Mouse (Mus musculus) forebrain, embryonic 14.5 days (tissue): ENCODE data around the gene Kbtbd13. TPM values are rescaled to one million over a fixed set of nuclear protein-coding genes. Genes with fewer than 3 reads are reported as not detected.

Experiments
- ATAC-seq: fragments of 200-750 bp; cut with Nextera tagmentation; 2 replicates; pipeline ENCODE4 v1.8.0; 2017; ENCODE audit warnings: mild to moderate bottlenecking, moderate library complexity
- DNase-seq: peaks from one replicate; pipeline ENCODE4 v3.0.0-alpha.2; 2015; ENCODE audit warnings: low spot score
- H3K27ac ChIP-seq: fragments of 300-500 bp; sonication (generic); 2 replicates; pipeline ENCODE4 v1.5.1; 2014; ENCODE audit warnings: low read depth, mild to moderate bottlenecking, control low read depth, low read length, moderate library complexity
- H3K27me3 ChIP-seq: fragments of 300-500 bp; sonication (generic); replicated peaks from 2 replicates; pipeline ENCODE4 v1.6.1; 2014; ENCODE audit warnings: low read length, control low read depth, mixed read lengths; ENCODE audit not compliant: control insufficient read depth, insufficient read depth
- H3K36me3 ChIP-seq: fragments of 300-500 bp; sonication (generic); 2 replicates; pipeline ENCODE4 v1.6.1; 2014; ENCODE audit warnings: low read length, control low read depth; ENCODE audit not compliant: control insufficient read depth, insufficient read depth
- H3K4me1 ChIP-seq: fragments of 300-500 bp; sonication (generic); 2 replicates; pipeline ENCODE4 v1.6.1; 2014; ENCODE audit warnings: antibody characterized with exemption, low read length, control low read depth; ENCODE audit not compliant: control insufficient read depth, insufficient read depth
- H3K4me2 ChIP-seq: fragments of 300-500 bp; sonication (generic); 2 replicates; pipeline ENCODE4 v1.6.1; 2014; ENCODE audit warnings: mild to moderate bottlenecking, control low read depth, low read length
- H3K4me3 ChIP-seq: fragments of 300-500 bp; sonication (generic); 2 replicates; pipeline ENCODE4 v1.5.1; 2014; ENCODE audit warnings: low read depth, low read length, control low read depth
- H3K9ac ChIP-seq: fragments of 300-500 bp; sonication (generic); 2 replicates; pipeline ENCODE4 v1.6.1; 2014; ENCODE audit warnings: mild to moderate bottlenecking, low read length, control low read depth, moderate library complexity
- H3K9me3 ChIP-seq: fragments of 300-500 bp; sonication (generic); replicated peaks from 2 replicates; pipeline ENCODE4 v1.6.1; 2016; ENCODE audit warnings: low read length, control low read depth, mixed read lengths; ENCODE audit not compliant: control insufficient read depth
- WGBS: fragments of 180-500 bp; shearing (Covaris S2); extraction: QIAGEN DNeasy Blood & Tissue Kit; methylation state at CpG from one replicate; pipeline ENCODE4 v1.1.7; 2014; 5-methylcytosine and 5-hydroxymethylcytosine counted together
- polyA plus RNA-seq: library from polyadenylated mRNA; unstranded; fragments of >200 nt; fragmentation: Nextera tagmentation; extraction: Ambion mirVana; gene quantifications from 2 replicates; pipeline ENCODE4 v1.2.1, GENCODE M21; 2014

The Kbtbd13 gene
- polyA plus RNA-seq, 1 experiment from 2014 or later: 0.20 TPM

DNA sequence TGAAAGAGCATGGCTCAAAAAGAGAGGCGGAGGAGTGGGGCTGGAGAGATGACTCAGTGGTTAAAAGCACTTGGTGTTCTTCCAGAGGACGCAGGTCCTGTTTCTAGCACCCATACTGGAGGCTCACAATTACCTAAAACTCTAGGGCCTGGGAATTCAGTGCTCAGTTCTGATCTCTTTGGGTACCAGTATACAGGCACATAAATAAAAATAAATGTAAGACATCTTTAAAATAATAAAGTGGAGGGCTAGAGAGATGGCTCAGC is 13.7 kb upstream of the Kbtbd13 start:
- Histone ChIP-seq H3K4me2 (no peak overlapping the region), H3K4me3 (no peak overlapping the region), H3K9me3 (no peaks in the 10 kb centered on the region), H3K4me1 (peaks cover 6% of the 10 kb centered on the region; the same call in 1 of the 2 replicates), H3K9ac (no peak overlapping the region), H3K27ac (no peak overlapping the region), H3K27me3 (no peaks in the 10 kb centered on the region), H3K36me3 (no peaks in the 10 kb centered on the region)
- 83% methylated on average over 2 of the region's 2 CpGs for WGBS
- ATAC-seq (no peak), DNase-seq (no peak)

DNA sequence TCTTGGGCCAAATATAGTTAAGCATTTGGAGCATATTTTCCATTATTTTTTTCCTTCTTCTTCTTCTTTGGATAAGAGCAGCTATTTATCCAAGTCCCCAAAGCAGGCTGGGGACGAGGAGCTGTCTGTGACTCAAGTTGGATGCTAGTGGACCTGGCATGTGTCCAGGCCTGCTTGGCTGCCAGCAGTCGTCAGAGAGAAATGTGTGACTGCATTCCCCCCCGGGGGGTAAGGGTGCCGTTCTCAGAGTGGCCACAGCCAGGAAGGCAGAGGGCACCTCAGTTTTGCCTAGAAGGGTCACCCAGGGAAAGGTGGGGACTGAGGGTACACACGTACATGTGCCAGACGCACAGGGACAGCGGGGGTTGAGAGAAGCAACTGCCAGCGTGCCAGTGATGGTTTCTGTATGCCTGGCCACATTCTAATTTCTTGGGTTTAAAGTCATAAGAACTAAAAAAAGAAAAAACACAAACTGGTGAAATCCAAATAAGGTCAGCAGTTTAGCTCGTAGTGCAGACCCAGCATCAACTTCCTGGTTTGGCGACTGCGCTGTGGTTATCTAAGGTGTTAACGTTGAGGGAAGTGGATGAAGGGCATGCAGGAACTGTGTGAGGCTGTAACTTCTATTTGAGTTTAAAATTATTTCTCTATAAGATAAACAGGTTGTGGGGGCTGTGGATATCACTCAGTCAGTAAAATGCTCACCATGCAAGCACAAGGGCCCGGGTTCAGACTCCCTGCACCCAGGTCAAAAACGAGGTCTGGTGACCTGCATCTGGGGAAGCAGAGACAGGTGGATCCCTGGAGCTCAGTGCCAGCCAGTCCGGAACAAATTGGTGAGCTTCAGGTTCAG is 13.1 kb upstream of the Kbtbd13 start:
- H3K27ac ChIP-seq: no peak overlapping the region
- H3K36me3 ChIP-seq: no peaks in the 10 kb centered on the region
- H3K9ac ChIP-seq: no peak overlapping the region
- H3K9me3 ChIP-seq: no peaks in the 10 kb centered on the region
- H3K4me3 ChIP-seq: no peak overlapping the region
- ATAC-seq (no peak), DNase-seq (peak; percentile 70)
- H3K27me3 ChIP-seq: no peaks in the 10 kb centered on the region
- H3K4me2 ChIP-seq: no peak overlapping the region
- peaks cover 6% of the 10 kb centered on the region; the same call in 1 of the 2 replicates for H3K4me1 ChIP-seq
- WGBS: 71% methylated on average over 15 of the region's 15 CpGs

DNA sequence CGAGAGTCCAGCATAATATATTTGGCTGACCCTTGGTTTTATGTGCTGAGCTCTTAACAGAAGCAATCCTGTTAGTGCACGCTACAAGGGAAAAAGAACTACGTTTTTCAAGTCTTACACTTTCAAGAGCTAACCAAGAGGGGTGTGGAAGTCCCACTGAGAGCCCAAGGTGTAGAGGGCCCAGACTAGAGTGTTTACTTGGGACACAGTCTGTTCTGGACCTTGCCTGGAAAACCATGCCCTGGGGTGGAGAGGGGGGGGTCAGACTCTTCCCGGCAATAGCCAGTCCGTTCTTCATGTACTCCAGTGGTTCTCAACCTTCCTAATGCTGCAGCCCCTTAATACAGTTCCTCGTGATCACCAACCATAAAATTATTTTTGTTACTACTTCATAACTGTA is 8.5 kb upstream of the Kbtbd13 start:
- H3K4me3 ChIP-seq: no peak overlapping the region
- H3K27ac ChIP-seq: no peak overlapping the region
- H3K4me1 ChIP-seq: peaks cover 6% of the 10 kb centered on the region; the same call in 1 of the 2 replicates
- H3K4me2 ChIP-seq: no peak overlapping the region
- 93% methylated on average over 6 of the region's 6 CpGs for WGBS
- no peaks in the 10 kb centered on the region for H3K36me3 ChIP-seq
- ATAC-seq (no peak), DNase-seq (no peak)
- H3K27me3 ChIP-seq: no peaks in the 10 kb centered on the region
- H3K9ac ChIP-seq: no peak overlapping the region
- H3K9me3 ChIP-seq: no peaks in the 10 kb centered on the region

DNA sequence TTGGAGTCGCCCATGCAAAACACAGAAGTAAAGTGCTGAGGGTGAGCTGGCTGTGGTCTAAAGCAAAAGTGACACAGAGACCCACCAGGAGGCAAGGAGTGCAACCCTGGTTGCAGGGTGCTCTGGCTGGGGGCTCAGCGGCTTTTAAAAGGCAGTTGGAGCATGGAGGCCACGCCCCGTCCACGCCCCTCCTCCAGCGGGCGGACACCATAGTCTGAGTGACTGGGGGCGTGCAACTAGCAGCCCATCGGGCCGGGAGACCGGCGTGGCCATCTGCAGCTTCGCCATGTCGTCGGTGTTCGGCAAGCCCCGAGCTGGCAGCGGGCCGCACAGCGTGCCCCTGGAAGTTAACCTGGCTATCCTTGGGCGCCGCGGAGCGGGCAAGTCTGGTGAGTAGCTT is 6.8 kb upstream of the Kbtbd13 start, which contains the start of gene Rasl12:
Gene Rasl12, plus strand, starts transcription at position 228 of the 400 bp plus-strand sequence.
- Histone ChIP-seq H3K9ac (peak within 1 kb of the TSS; percentile 64), H3K4me2 (peak within 1 kb of the TSS; percentile 71), H3K36me3 (no peaks in the 10 kb centered on the region), H3K9me3 (no peaks in the 10 kb centered on the region), H3K27ac (no peak within 1 kb of the TSS), H3K4me3 (peak within 1 kb of the TSS; percentile 41), H3K27me3 (no peaks in the 10 kb centered on the region), H3K4me1 (no peaks in the 10 kb centered on the region; the same call in 1 of the 2 replicates)
- peak; percentile 84 for ATAC-seq
- under 1% methylated on average over 24 of the region's 24 CpGs for WGBS
- DNase-seq: peak; percentile 76

DNA sequence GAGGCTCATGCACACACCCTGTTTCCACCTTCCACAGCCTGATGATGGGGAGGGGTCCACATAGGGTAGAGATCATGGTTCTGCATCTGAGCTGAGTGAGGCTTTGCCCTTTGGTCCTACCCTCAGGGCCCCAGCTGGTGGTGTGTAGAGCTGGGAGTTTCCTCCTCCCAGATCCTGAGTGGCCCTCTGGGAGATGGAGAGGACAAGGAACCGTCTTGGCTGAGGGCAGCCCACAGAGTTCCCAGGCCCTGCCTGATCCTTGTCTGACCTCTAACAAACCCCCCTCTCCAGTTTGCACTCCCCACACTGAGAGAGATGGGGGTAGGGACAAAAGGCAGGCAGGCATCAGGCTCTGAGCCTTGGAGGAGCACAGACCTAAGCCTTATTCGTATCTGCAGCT is 2.9 kb upstream of the Kbtbd13 start:
- no peak overlapping the region for H3K4me3 ChIP-seq
- ATAC-seq: no peak
- H3K27me3 ChIP-seq: peaks cover 33% of the 10 kb centered on the region
- no peak for DNase-seq
- H3K4me2 ChIP-seq: no peak overlapping the region
- no peaks in the 10 kb centered on the region for H3K9me3 ChIP-seq
- H3K9ac ChIP-seq: no peak overlapping the region
- no peak overlapping the region for H3K27ac ChIP-seq
- no peaks in the 10 kb centered on the region for H3K36me3 ChIP-seq
- H3K4me1 ChIP-seq: peaks cover 3% of the 10 kb centered on the region; the same call in 1 of the 2 replicates
- WGBS: 68% methylated on average over 2 of the region's 2 CpGs

DNA sequence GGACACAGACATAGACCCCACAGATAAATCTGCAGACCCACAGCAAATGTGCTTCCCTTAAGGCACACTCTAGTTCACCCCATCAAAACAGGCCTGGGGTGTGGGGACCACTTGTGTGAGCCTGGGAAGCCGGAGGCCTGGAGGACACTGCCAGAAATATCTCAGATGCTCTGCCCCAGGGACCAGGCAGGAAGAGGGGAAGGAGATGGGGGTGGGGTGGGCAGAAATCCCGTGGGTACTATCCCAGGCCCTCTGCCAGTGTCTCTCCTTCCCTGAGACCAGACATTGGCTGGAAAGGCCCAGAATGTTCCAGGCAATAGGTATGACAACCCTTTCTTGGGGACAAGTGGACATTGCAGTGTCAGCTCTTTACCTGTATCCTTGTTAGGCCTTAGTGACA is 2.2 kb upstream of the Kbtbd13 start:
- Histone ChIP-seq H3K4me3 (no peak overlapping the region), H3K4me2 (no peak overlapping the region), H3K4me1 (peaks cover 3% of the 10 kb centered on the region; the same call in 1 of the 2 replicates), H3K9ac (no peak overlapping the region), H3K27me3 (peaks cover 38% of the 10 kb centered on the region), H3K27ac (no peak overlapping the region), H3K36me3 (no peaks in the 10 kb centered on the region), H3K9me3 (no peaks in the 10 kb centered on the region)
- WGBS: 54% methylated on average over 2 of the region's 2 CpGs
- DNase-seq (no peak), ATAC-seq (no peak)

DNA sequence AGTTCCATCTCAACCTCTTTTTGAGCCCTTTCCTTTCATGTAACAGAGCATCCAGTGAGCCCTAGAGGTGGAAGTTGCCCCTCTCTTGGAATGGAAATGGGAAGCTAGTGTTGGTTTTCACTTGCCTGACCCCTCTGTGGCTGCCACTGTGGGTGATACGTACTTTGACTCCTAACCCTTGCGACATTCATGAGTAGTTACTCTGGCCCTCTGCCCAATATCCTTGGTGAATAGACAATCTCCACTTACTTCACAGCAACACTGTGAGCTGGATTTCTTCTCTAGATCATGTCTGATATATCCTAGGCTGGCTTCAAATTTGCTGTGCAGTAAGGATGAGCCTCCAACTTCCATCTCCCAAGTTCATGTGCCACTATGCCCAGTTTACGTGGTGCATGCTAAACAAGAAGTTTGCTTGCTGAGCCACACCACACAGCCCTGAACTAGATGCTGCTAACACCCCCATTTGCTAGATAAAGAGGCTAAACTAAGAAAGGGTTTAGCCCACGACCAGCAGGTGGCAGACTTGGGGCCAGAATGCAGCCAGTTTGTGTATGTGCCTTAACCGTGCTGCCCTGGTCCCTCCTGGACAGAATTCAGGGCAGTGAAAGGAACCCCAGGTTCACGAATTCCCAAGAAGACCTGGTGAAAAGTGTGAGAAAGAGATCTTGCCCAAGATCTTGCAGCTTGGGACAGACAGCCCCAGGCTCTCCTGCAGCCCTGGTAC is 1.3 kb upstream of the Kbtbd13 start:
- no peak overlapping the region for H3K4me3 ChIP-seq
- no peak overlapping the region for H3K9ac ChIP-seq
- ATAC-seq: no peak
- H3K27ac ChIP-seq: no peak overlapping the region
- WGBS: 31% methylated on average over 6 of the region's 6 CpGs
- no peaks in the 10 kb centered on the region for H3K9me3 ChIP-seq
- H3K4me2 ChIP-seq: no peak overlapping the region
- H3K36me3 ChIP-seq: no peaks in the 10 kb centered on the region
- H3K27me3 ChIP-seq: peaks cover 38% of the 10 kb centered on the region
- H3K4me1 ChIP-seq: peaks cover 3% of the 10 kb centered on the region; the same call in 1 of the 2 replicates
- DNase-seq: peak; percentile 67

DNA sequence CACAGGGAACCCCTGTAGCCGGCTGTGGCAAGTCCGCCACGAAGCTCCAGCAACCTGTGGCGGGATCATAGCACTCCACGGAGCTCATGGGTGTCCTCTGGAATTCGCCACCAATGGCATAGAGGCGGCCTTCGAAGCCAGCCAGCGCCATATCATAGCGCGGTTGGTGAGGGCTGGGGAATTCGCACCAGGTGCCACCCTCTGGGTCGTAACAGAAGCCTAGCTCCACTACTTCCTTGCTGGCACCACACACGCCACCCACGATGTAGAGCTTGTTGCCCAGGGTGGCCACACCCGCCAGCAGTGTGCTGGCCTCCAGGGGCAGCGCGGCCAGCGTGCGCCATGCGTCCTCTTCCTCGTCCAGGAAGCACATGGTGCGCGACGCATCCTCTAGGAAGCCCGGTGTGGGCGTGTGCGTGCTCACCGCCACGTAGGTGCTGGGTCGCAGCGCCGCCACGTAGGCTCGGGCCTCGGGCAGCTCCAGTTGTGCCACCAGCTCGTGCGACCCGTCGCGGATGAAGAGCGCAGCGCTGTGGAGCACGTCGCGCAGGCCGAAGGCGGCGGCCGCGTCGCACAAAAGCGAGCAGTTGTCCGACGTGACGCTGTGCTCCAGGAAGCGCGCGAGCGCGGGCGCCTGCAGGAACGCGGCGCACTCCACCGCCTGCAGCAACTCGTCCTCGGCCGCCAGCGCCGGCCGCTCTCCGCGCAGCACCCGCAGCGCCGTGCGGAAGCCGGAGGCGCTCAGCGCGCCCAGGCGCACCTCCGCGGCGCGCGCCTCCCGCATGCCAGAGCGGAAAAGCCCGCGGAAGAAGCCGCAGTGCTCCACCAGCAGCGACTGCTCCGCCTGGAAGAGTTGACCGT is 470 bp downstream of the Kbtbd13 start:
- Histone ChIP-seq H3K36me3 (no peaks in the 10 kb centered on the region), H3K9me3 (no peaks in the 10 kb centered on the region), H3K4me3 (peak overlapping the region; percentile 35), H3K27me3 (peaks cover 38% of the 10 kb centered on the region), H3K4me1 (peaks cover 3% of the 10 kb centered on the region; the same call in 1 of the 2 replicates), H3K4me2 (peak overlapping the region; percentile 52), H3K27ac (no peak overlapping the region), H3K9ac (peak overlapping the region; percentile 40)
- WGBS: 19% methylated on average over 96 of the region's 96 CpGs
- ATAC-seq (peak; percentile 44), DNase-seq (peak; percentile 46)
